Mouse (Mus musculus) megakaryocyte, embryonic 14.5 days (primary cell): Measurements from ENCODE around the gene Tmem242.

ENCODE experiments used
- FLI1 ChIP-seq: IDR thresholded peaks from 2 replicates; pipeline ENCODE4 v1.6.1; 2012; ENCODE audit warnings: low read length, inconsistent platforms, mixed read lengths
- GATA1 ChIP-seq: IDR thresholded peaks from 3 replicates; pipeline ENCODE4 v1.6.1; 2012; ENCODE audit warnings: mixed read lengths, low read length, inconsistent platforms, borderline replicate concordance

DNA sequence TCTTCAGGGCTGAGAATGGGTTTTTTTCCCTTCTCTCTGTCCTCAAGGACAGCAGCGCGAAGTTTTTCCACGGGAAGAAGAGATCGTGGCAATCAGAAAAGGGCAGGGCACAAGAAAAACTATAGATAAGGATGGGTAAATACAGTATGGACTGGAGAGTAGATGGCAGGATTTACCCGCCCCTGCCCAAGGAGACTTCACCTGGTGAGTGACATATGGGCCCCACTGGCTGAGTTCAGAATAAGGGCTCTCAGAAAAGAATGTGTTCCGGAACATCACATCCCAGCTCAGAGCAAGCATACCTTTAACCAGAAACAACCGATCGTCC, 264 bp downstream of the Tmem242 start:
- TF ChIP-seq GATA1 (no peak), FLI1 (no peak)
